Mouse (Mus musculus) brain, embryonic 18.5 days (tissue): ENCODE results near the gene Arhgap21.

Source experiments
- DNase-seq: peaks from one replicate; pipeline ENCODE4 v3.0.0-alpha.2; 2012; ENCODE audit warnings: low read depth, low spot score

Arhgap21 gene

DNA sequence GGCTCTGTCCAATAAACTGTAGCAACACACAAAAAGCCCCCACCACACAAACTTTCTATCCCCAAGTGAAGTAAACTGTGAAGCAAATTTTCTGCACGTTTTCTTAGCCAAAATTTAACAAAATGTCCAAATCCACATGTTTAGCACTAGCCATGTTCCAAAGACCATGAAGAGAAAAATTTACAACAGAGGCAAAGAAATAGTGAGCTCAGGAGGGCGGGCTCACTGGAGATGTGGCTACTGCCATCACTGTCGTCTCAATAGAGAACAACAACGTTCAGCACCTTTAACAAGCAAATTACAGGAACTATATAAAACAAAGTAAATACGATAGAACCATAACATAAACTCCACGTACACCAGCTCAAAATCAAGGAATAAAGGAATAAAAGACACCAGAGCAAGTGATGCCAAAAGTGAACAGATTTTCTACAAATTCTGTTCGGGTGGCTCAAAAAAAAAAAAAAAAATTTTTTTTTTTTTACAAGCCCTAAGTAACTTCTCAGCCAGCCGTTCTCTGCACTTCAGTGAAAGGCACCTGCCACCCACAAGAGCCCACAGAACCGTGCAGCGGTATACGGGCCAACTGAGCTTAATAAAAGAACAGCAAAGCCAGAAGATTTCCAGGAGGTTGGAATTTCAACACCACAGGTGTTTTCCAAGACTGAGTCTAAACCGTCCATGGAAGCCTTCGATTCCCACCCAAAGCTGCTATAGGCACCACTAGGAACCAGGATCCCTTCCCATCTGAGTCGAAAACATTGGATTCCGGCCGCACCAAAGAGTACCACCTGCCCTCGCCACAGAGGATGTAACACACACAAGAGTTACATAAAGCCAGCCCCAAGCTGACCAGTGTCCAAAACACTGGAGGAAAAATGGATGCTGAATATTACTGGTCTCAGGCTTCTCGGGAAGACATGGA lies 2.2 kb downstream of the Arhgap21 start:
- DNase-seq: no peak

DNA sequence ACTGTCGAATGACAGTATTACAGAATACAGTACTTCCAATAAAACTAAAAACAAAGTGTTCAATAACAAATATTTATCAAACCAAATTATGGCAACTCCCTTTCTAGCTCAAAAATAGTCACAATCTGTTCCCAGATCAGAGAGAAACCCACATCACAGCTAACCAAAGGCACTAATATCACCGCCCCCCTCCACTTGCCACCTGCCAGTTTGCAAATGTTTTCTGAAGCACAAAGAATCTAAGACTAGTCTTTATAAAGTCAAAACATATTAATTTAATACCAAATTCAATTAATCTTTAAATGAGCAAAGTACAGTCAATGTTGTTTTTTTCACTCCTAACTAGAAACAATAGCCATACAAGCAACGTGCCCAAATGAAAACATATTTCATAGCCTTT lies 3.3 kb downstream of the Arhgap21 start:
- DNase-seq: no peak

DNA sequence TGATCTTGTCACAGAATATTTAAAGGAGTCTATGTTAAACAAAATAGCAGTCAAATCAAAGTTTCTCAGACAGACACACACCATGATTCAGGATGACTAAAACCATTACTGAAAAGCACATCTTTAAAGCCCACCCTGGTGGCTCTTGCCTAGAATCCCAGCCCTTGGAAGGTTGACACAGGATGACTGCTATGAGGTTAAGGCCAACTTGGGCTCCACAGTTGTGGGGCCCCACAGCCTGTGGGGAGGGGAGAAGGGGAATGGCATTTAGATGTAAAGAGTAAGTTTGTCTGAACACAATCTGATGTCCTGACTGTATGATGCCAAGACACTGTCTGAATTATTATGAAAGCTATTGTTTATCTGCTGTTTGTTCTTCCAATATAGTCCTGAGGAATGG lies 4.2 kb downstream of the Arhgap21 start:
- DNase-seq: no peak

DNA sequence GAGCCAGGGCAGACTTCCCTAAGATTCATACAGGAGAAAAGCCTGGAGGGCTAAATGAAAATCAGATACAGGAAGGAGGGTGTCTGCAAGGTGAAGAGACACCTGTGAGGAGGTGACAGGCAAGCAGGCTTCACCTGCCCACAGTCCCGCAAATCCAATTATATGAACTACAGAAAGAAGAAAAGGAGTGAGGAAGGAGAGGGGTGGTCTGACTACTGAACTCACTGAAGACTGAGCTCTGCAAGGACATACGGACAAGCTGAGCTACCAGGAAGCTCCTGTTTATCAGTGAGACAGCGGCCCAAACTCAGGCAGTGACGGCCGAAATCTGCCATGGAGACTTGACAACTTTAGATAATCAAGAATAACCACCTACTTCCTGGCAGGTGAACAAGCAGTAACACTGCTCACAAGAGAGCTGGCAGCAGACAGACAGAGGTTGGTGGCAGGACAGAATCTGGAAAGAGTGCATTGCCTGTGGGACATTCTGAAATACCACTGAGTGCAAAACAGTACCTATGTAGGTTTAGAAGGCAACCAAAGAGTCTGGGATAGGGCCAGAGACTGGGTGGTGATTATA lies 5.4 kb downstream of the Arhgap21 start:
- DNase-seq: no peak

GRCm38 (mm10) chr2:20962284-20962683 lies 6.4 kb downstream of the Arhgap21 start:
- DNase-seq: no peak

- no peak for DNase-seq
These were observed 6.9 kb downstream of the Arhgap21 start for GRCm38 (mm10) chr2:20961825-20962224.

DNA sequence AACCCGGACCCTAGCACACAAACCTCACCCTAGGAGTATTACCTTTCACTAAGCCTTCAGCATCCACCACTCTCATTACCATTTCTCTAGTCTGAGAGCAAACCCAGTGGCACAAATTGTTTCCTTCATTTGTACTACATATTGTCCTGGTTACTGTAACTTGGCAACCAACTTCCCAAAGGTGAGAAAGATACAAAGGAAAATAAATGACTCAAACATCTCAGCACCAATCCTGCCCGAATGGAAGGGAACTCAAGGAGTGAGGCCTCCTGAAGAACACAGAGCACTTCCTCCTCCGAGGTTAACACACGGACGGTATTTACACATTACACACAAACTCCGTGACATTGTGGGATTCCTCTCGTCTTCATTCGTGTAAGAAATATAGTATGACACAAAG lies 7.4 kb downstream of the Arhgap21 start:
- no peak for DNase-seq

DNA sequence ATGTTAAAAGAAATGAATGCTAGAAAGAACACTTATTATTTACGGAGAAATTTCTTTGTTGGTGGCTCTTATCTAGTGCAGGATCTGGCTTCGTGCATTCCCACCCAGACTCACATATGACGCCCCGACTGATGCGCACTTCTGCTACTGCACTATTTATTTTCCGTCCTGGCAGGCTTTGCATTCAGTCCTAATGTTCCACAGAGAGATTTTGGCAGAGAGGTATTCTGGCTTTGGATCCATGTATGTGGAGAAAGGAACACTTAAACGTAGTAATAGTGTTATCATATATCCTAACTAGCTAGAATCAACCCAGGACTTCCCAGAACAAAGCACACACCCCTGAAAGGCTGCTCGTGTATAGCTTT lies 8.0 kb downstream of the Arhgap21 start:
- DNase-seq: no peak

GRCm38 (mm10) chr2:20959906-20960667 lies 8.6 kb downstream of the Arhgap21 start:
- no peak for DNase-seq

DNA sequence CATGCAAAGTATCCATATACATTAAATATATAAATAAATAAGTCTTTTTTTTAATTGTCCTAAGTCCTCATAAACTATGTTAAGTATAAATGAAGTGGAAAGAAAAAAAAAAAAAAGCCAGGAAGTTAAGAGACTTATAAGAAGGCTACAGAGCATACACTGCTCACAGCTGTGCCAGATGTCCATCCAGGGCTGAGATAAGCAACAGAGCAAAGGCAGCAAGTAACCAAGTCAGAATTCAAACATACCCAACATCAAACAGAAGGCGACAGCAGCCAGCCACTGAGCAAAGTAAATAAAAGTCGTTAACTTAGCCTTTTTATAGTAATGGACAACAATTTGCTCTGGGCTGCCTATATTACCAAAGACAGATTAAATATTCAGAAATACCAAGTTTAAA lies 9.6 kb downstream of the Arhgap21 start:
- no peak for DNase-seq

DNA sequence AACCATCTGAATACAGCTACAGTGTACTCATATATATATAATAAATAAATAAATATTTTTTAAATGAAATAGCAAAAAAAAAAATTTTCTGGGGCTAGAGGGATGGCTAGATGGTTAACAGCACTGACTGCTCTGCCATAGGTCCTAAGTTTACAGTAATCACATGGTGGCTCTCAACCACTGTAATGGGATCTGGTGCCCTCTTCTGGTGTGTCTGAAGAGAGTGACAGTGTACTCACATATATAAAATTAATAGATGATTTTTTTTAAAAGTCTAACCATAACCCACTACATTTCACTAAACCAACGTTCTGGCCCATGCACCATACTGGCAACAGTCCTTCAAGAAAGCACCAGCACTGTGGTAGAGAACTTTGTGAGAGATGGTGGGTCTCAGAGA lies 10.7 kb downstream of the Arhgap21 start:
- no peak for DNase-seq

- DNase-seq: no peak
These were observed 12.0 kb downstream of the Arhgap21 start for GRCm38 (mm10) chr2:20956716-20957115.

DNA sequence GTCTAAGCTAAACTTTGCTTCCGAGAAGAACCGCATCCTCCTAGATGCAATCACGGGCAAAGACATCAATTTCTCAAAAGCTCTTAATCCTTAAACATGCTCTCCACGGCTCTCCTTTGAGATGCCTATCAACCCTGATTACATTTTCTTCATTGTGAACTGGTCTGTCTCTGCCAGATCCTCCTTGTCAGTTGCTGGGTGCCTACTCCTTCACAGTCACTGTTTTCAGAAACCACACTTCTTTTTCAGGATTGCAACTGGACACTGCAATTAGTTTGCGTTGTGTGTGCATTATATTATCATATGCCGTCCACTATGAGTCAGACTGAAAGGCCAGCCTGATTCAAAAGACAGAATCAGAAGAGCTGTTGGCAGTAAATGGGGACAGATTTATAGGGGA lies 12.7 kb downstream of the Arhgap21 start:
- no peak for DNase-seq

DNA sequence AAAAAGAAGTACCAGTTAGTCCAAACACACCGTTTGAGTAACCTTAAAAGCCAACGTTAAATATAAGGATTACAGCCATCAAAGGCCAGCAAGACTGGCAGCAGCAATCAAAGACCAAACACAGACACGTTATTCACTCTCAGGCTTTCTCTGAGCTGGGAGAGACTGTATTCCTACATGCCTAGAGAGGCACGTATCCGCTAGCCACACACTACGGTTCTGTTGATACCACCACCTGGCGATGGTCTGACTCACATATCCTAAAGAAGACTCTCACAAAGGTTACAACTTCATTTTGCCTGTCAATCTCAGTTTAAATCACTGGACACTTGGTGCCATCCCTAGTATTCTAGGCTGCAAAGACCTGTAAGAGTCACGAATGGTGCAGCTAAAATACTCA lies 13.3 kb downstream of the Arhgap21 start:
- DNase-seq: no peak

DNA sequence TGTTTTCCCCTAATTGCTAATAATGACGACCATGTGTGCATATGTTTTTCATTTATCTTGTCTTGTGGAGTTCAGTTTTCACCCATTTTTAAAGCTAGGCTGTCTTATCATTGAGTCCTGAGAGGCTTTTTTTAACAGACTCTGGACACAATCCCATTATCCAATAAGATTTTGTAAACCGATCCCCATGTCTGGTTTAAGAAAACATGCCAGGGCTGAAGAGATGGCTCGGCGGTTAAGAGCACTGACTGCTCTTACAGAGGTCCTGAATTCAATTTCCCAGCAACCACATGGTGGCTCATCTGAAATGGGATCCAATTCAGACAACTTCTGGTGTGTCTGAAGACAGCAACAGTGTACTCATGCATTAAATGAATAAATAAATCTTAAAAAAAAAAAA lies 16.0 kb downstream of the Arhgap21 start:
- no peak for DNase-seq

- DNase-seq: no peak
These were observed 19.5 kb downstream of the Arhgap21 start for GRCm38 (mm10) chr2:20949168-20949567.

DNA sequence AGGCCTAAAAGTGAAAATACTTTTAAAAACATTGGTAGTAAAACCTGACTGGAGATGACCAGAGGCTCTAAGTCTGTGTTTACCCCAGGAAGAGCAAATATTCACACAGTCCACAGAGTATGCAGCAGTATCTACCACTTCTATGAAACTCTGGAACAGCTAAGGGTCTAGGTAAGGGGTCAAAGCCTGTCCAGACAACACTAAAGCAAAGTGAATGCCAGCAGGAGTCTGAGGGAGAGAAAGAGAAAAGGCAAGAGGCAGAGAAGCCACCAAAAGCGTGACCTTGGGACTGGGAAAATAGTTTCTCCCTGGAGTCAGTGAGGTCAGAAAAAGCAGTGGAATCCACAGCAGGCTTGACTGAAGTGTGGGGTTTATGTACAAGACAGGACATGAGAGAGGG lies 21.6 kb downstream of the Arhgap21 start:
- no peak for DNase-seq

- no peak for DNase-seq
These were observed 23.1 kb downstream of the Arhgap21 start for GRCm38 (mm10) chr2:20945596-20945995.

DNA sequence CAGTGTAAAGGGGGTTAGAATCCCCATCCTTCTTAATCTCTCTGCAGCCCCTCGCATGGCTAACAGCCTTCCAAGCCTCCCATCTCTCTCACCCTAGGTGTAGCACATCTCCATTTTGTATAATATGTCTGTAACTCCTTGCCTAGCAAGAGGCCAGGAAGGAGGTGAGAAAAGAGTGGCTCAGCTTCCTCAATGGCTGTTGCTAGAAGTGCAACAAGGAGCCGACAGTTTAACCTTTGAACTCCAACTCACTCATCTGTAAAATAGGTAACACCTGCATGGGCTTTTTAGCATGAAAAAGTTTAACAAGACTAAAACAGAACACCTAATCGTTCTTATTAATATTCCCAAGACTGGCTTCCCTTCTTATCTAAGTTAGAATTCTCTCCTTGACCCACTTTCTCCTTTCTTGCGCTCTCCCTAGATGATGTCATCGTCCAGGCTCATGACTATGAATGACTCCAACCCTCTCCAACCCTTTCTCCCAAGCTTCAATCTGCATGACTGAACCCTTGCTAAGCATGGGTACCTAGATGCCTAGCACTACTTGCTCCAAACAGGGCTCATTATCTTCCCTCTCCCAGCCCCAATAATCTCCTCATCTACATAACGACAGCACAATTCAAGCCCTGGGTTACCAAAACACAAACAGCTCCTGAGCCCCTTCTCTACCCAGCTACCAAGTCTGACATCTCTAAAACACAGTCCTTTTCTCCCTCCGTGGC lies 24.8 kb downstream of the Arhgap21 start:
- DNase-seq: no peak

DNA sequence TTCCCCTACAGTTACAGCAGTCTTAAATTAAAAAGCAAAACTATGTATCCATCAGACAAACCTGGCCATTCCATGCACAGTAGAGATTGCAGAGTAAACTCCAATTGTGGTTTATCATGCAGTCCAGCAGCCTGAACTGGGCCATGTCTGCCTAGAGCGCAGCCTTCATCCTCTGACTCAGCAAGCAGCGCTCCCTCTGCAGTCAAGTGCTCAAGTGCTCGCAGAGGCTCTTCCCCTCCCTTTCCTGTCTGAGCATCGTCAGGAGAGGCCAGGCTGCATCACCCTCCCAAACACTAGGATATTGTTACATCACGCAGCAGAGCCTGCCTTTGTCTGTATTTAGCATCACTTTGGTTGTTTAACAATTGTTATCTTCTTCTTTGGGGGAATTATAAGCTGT lies 25.5 kb downstream of the Arhgap21 start:
- DNase-seq: no peak

GRCm38 (mm10) chr2:20942434-20943198 lies 26.1 kb downstream of the Arhgap21 start:
- DNase-seq: no peak
